Mouse (Mus musculus) stomach, postnatal 0 days (tissue): ENCODE results near the gene Bend7.

Experiments used
- CTCF ChIP-seq: IDR thresholded peaks from 2 replicates; pipeline ENCODE4 v1.5.1; 2016; ENCODE audit warnings: antibody characterized with exemption, low read depth, mild to moderate bottlenecking, moderate library complexity
- EP300 ChIP-seq: optimal IDR thresholded peaks from 2 replicates; pipeline ENCODE3; 2016; ENCODE audit warnings: antibody characterized with exemption

- TF ChIP-seq CTCF = no peak
- TF ChIP-seq EP300 = no peak
Observed at GRCm38 (mm10) chr2:4785016-4785415, 67.4 kb downstream of the Bend7 start.
